Mouse (Mus musculus): ENCODE results near the gene Usp38. TPM values are rescaled to one million over a fixed set of nuclear protein-coding genes. Genes with fewer than 3 reads are reported as not detected.

The Usp38 gene
- polyA plus RNA-seq, 1 experiment from 2014 or later: 30.3 TPM

- Histone ChIP-seq H3K27me3 (no peaks in the 10 kb centered on the region), H3K36me3 (replicated peaks) (peaks cover 61% of the 10 kb centered on the region), H3K27ac (no peak overlapping the region), H3K4me3 (replicated peaks) (no peak overlapping the region), H3K4me1 (no peaks in the 10 kb centered on the region), H3K9ac (no peak overlapping the region), H3K9me3 (no peaks in the 10 kb centered on the region), H3K4me2 (no peak overlapping the region)
- WGBS: 64% methylated on average over 3 of the region's 3 CpGs
- ATAC-seq (ENCODE audit: low FRiP score): no peak
Observed at GRCm38 (mm10) chr8:80991937-80992336, 22.8 kb downstream of the Usp38 start.

GRCm38 (mm10) chr8:80982829-80983228 is 31.9 kb downstream of the Usp38 start:
- H3K9ac ChIP-seq: no peak overlapping the region
- WGBS: 85% methylated on average over 4 of the region's 4 CpGs
- H3K9me3 ChIP-seq: no peaks in the 10 kb centered on the region
- no peak overlapping the region for H3K4me3 ChIP-seq (replicated peaks)
- H3K4me2 ChIP-seq: no peak overlapping the region
- no peaks in the 10 kb centered on the region for H3K27me3 ChIP-seq
- no peaks in the 10 kb centered on the region for H3K4me1 ChIP-seq
- H3K27ac ChIP-seq: no peak overlapping the region
- H3K36me3 ChIP-seq (replicated peaks): peaks cover 64% of the 10 kb centered on the region
- no peak for ATAC-seq (ENCODE audit: low FRiP score)

GRCm38 (mm10) chr8:80981696-80982095 is 33.0 kb downstream of the Usp38 start:
- H3K4me2 ChIP-seq: no peak overlapping the region
- no peak for ATAC-seq (ENCODE audit: low FRiP score)
- H3K9me3 ChIP-seq: no peaks in the 10 kb centered on the region
- H3K36me3 ChIP-seq (replicated peaks): peaks cover 54% of the 10 kb centered on the region
- no peaks in the 10 kb centered on the region for H3K4me1 ChIP-seq
- H3K27me3 ChIP-seq: no peaks in the 10 kb centered on the region
- 84% methylated on average over 9 of the region's 9 CpGs for WGBS
- no peak overlapping the region for H3K27ac ChIP-seq
- no peak overlapping the region for H3K9ac ChIP-seq
- H3K4me3 ChIP-seq (replicated peaks): no peak overlapping the region

- no peaks in the 10 kb centered on the region for H3K4me1 ChIP-seq
- no peak overlapping the region for H3K4me3 ChIP-seq (replicated peaks)
- no peaks in the 10 kb centered on the region for H3K9me3 ChIP-seq
- no peak overlapping the region for H3K27ac ChIP-seq
- no peaks in the 10 kb centered on the region for H3K27me3 ChIP-seq
- no peak overlapping the region for H3K4me2 ChIP-seq
- 83% methylated on average over 4 of the region's 4 CpGs for WGBS
- no peak overlapping the region for H3K9ac ChIP-seq
- no peak for ATAC-seq (ENCODE audit: low FRiP score)
- peaks cover 40% of the 10 kb centered on the region for H3K36me3 ChIP-seq (replicated peaks)
Observed at GRCm38 (mm10) chr8:80980063-80980462, 34.7 kb downstream of the Usp38 start.

GRCm38 (mm10) chr8:80977231-80977630 is 37.5 kb downstream of the Usp38 start:
- no peak for ATAC-seq (ENCODE audit: low FRiP score)
- no peak overlapping the region for H3K4me2 ChIP-seq
- 61% methylated on average over 1 of the region's 1 CpGs for WGBS
- H3K4me3 ChIP-seq (replicated peaks): no peak overlapping the region
- no peaks in the 10 kb centered on the region for H3K27me3 ChIP-seq
- H3K9me3 ChIP-seq: no peaks in the 10 kb centered on the region
- no peak overlapping the region for H3K9ac ChIP-seq
- no peaks in the 10 kb centered on the region for H3K4me1 ChIP-seq
- H3K27ac ChIP-seq: no peak overlapping the region
- H3K36me3 ChIP-seq (replicated peaks): peaks cover 22% of the 10 kb centered on the region

GRCm38 (mm10) chr8:80971150-80971549 is 43.6 kb downstream of the Usp38 start:
- Histone ChIP-seq H3K9me3 (no peaks in the 10 kb centered on the region), H3K36me3 (replicated peaks) (no peaks in the 10 kb centered on the region), H3K27me3 (no peaks in the 10 kb centered on the region), H3K4me1 (no peaks in the 10 kb centered on the region), H3K4me2 (no peak overlapping the region), H3K27ac (no peak overlapping the region), H3K4me3 (replicated peaks) (no peak overlapping the region), H3K9ac (no peak overlapping the region)
- WGBS: 89% methylated on average over 9 of the region's 9 CpGs
- no peak for ATAC-seq (ENCODE audit: low FRiP score)

GRCm38 (mm10) chr8:80970000-80970685 is 44.6 kb downstream of the Usp38 start:
- Histone ChIP-seq H3K27ac (no peak overlapping the region), H3K27me3 (no peaks in the 10 kb centered on the region), H3K4me1 (no peaks in the 10 kb centered on the region), H3K9ac (no peak overlapping the region), H3K36me3 (replicated peaks) (no peaks in the 10 kb centered on the region), H3K9me3 (no peaks in the 10 kb centered on the region), H3K4me3 (replicated peaks) (no peak overlapping the region), H3K4me2 (no peak overlapping the region)
- 83% methylated on average over 11 of the region's 11 CpGs for WGBS
- no peak for ATAC-seq (ENCODE audit: low FRiP score)

- Histone ChIP-seq H3K9ac (no peak overlapping the region), H3K4me2 (no peak overlapping the region), H3K27ac (no peak overlapping the region), H3K9me3 (no peaks in the 10 kb centered on the region), H3K36me3 (replicated peaks) (no peaks in the 10 kb centered on the region), H3K27me3 (no peaks in the 10 kb centered on the region), H3K4me3 (replicated peaks) (no peak overlapping the region), H3K4me1 (no peaks in the 10 kb centered on the region)
- 89% methylated on average over 5 of the region's 5 CpGs for WGBS
- ATAC-seq (ENCODE audit: low FRiP score): no peak
Observed at GRCm38 (mm10) chr8:80969423-80969822, 45.3 kb downstream of the Usp38 start.

- Histone ChIP-seq H3K9ac (no peak overlapping the region), H3K27ac (no peak overlapping the region), H3K27me3 (no peaks in the 10 kb centered on the region), H3K4me2 (no peak overlapping the region), H3K9me3 (no peaks in the 10 kb centered on the region), H3K4me3 (replicated peaks) (no peak overlapping the region), H3K4me1 (no peaks in the 10 kb centered on the region; the same call in 1 of the 2 replicates), H3K36me3 (replicated peaks) (no peaks in the 10 kb centered on the region)
- WGBS: 91% methylated on average over 3 of the region's 3 CpGs
- ATAC-seq (ENCODE audit: low FRiP score): no peak
Observed at GRCm38 (mm10) chr8:80963095-80963494, 51.6 kb downstream of the Usp38 start.

- Histone ChIP-seq H3K4me2 (no peak overlapping the region), H3K9ac (no peak overlapping the region), H3K27ac (no peak overlapping the region), H3K9me3 (no peaks in the 10 kb centered on the region), H3K36me3 (replicated peaks) (no peaks in the 10 kb centered on the region), H3K27me3 (no peaks in the 10 kb centered on the region), H3K4me3 (replicated peaks) (no peak overlapping the region), H3K4me1 (no peaks in the 10 kb centered on the region; the same call in 1 of the 2 replicates)
- ATAC-seq (ENCODE audit: low FRiP score): no peak
- 85% methylated on average over 5 of the region's 5 CpGs for WGBS
Observed at GRCm38 (mm10) chr8:80962592-80962983, 52.1 kb downstream of the Usp38 start.

GRCm38 (mm10) chr8:80961937-80962591 is 52.7 kb downstream of the Usp38 start:
- Histone ChIP-seq H3K9ac (no peak overlapping the region), H3K36me3 (replicated peaks) (no peaks in the 10 kb centered on the region), H3K27me3 (no peaks in the 10 kb centered on the region), H3K27ac (no peak overlapping the region), H3K4me1 (no peaks in the 10 kb centered on the region; the same call in 1 of the 2 replicates), H3K4me3 (replicated peaks) (no peak overlapping the region), H3K4me2 (no peak overlapping the region), H3K9me3 (no peaks in the 10 kb centered on the region)
- ATAC-seq (ENCODE audit: low FRiP score): no peak
- 88% methylated on average over 7 of the region's 7 CpGs for WGBS

GRCm38 (mm10) chr8:80961070-80961609 is 53.6 kb downstream of the Usp38 start:
- Histone ChIP-seq H3K27me3 (no peaks in the 10 kb centered on the region), H3K9ac (no peak overlapping the region), H3K4me2 (no peak overlapping the region), H3K4me3 (replicated peaks) (no peak overlapping the region), H3K9me3 (0 out of 2 replicates have a peak, but pooled peaks cover 1% of the 10 kb centered on the region), H3K36me3 (replicated peaks) (no peaks in the 10 kb centered on the region), H3K27ac (no peak overlapping the region), H3K4me1 (no peaks in the 10 kb centered on the region; the same call in 1 of the 2 replicates)
- ATAC-seq (ENCODE audit: low FRiP score): no peak
- 84% methylated on average over 4 of the region's 4 CpGs for WGBS

Measured in forebrain, embryonic 12.5 days (tissue).